Mouse (Mus musculus) liver, adult 2 months (tissue): ENCODE data around the gene Azgp1.

Experiments used
- CTCF ChIP-seq: fragments of 200-500 bp; IDR thresholded peaks from 2 replicates; pipeline ENCODE4 v1.5.1; 2011; ENCODE audit warnings: low read depth, low read length, control low read depth
- POLR2A ChIP-seq: fragments of 200-500 bp; IDR thresholded peaks from 2 replicates; pipeline ENCODE4 v1.6.1; 2011; ENCODE audit warnings: low read length, control low read depth; ENCODE audit not compliant: insufficient read depth; ENCODE audit errors: extremely low read depth

DNA sequence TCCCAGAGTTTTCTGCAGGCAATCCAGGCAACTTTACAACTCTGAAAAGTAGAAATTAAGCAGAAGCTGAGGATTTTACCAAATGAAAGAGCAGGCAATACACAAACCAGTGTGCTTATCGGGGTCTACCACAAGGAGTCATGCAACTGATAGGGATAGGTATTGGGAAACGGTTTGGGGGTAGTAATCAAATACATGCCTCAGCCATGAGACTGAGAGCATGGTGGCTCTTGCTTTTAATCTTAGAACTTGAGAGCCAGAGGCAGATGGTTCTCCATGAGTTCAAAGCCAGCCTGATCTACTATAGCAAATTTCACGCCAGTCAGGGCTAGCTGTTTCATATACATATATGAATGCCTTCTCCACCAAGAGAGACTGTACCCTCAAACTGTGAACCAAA lies 24.9 kb upstream of the Azgp1 start:
- TF ChIP-seq CTCF, result no peak
- TF ChIP-seq POLR2A, result no peak
